Mouse (Mus musculus): ENCODE results near the gene Gnaq. TPM values are rescaled to one million over a fixed set of nuclear protein-coding genes. Genes with fewer than 3 reads are reported as not detected.
A peak's percentile ranks its signal among the peaks of the same experiment; 100 is the strongest.

Gnaq gene
- polyA plus RNA-seq, 1 experiment from 2014 or later: 60.5 TPM

GRCm38 (mm10) chr19:16384094-16384493, 251.5 kb downstream of the Gnaq start:
- 90% methylated on average over 6 of the region's 6 CpGs for WGBS (ENCODE audit: missing documents)
- H3K27ac ChIP-seq: no peak overlapping the region
- no peak overlapping the region for H3K4me3 ChIP-seq (ENCODE audit: inconsistent target)
- peaks cover 31% of the 10 kb centered on the region; the same call in 1 of the 2 replicates for H3K36me3 ChIP-seq (ENCODE audit: inconsistent target)
- peaks cover 14% of the 10 kb centered on the region; the same call in 1 of the 2 replicates for H3K79me2 ChIP-seq (ENCODE audit: inconsistent target)

- H3K36me3 ChIP-seq (ENCODE audit: inconsistent target): peaks cover 27% of the 10 kb centered on the region; the same call in 1 of the 2 replicates
- peaks cover 13% of the 10 kb centered on the region; the same call in 1 of the 2 replicates for H3K79me2 ChIP-seq (ENCODE audit: inconsistent target)
- no peak overlapping the region for H3K4me3 ChIP-seq (ENCODE audit: inconsistent target)
- H3K27ac ChIP-seq: no peak overlapping the region
- 96% methylated on average over 11 of the region's 11 CpGs for WGBS (ENCODE audit: missing documents)
Observed at GRCm38 (mm10) chr19:16384957-16385356, 252.3 kb downstream of the Gnaq start.

GRCm38 (mm10) chr19:16386514-16386913, 253.9 kb downstream of the Gnaq start:
- H3K79me2 ChIP-seq (ENCODE audit: inconsistent target): peaks cover under 1% of the 10 kb centered on the region; the same call in 1 of the 2 replicates
- H3K4me3 ChIP-seq (ENCODE audit: inconsistent target): no peak overlapping the region
- peaks cover 25% of the 10 kb centered on the region; the same call in 1 of the 2 replicates for H3K36me3 ChIP-seq (ENCODE audit: inconsistent target)
- H3K27ac ChIP-seq: peak overlapping the region; percentile 33
- 74% methylated on average over 6 of the region's 6 CpGs for WGBS (ENCODE audit: missing documents)

GRCm38 (mm10) chr19:16390192-16390795, 257.7 kb downstream of the Gnaq start:
- Histone ChIP-seq H3K36me3 (ENCODE audit: inconsistent target) (peaks cover 10% of the 10 kb centered on the region; the same call in 1 of the 2 replicates), H3K4me3 (ENCODE audit: inconsistent target) (no peak overlapping the region), H3K79me2 (ENCODE audit: inconsistent target) (no peaks in the 10 kb centered on the region), H3K27ac (no peak overlapping the region)
- WGBS (ENCODE audit: missing documents): 96% methylated on average over 6 of the region's 6 CpGs

GRCm38 (mm10) chr19:16394381-16394780, 261.8 kb downstream of the Gnaq start:
- no peak overlapping the region for H3K4me3 ChIP-seq (ENCODE audit: inconsistent target)
- 95% methylated on average over 5 of the region's 5 CpGs for WGBS (ENCODE audit: missing documents)
- no peaks in the 10 kb centered on the region for H3K79me2 ChIP-seq (ENCODE audit: inconsistent target)
- no peaks in the 10 kb centered on the region for H3K36me3 ChIP-seq (ENCODE audit: inconsistent target)
- no peak overlapping the region for H3K27ac ChIP-seq

- Histone ChIP-seq H3K36me3 (ENCODE audit: inconsistent target) (no peaks in the 10 kb centered on the region), H3K27ac (no peak overlapping the region), H3K79me2 (ENCODE audit: inconsistent target) (no peaks in the 10 kb centered on the region), H3K4me3 (ENCODE audit: inconsistent target) (no peak overlapping the region)
- 93% methylated on average over 6 of the region's 6 CpGs for WGBS (ENCODE audit: missing documents)
Observed at GRCm38 (mm10) chr19:16403101-16403500, 270.5 kb downstream of the Gnaq start.

GRCm38 (mm10) chr19:16407727-16408126, 275.1 kb downstream of the Gnaq start:
- no peaks in the 10 kb centered on the region for H3K36me3 ChIP-seq (ENCODE audit: inconsistent target)
- peak overlapping the region; percentile 79 for H3K27ac ChIP-seq
- H3K79me2 ChIP-seq (ENCODE audit: inconsistent target): no peaks in the 10 kb centered on the region
- 0% methylated on average over 1 of the region's 1 CpGs for WGBS (ENCODE audit: missing documents)
- H3K4me3 ChIP-seq (ENCODE audit: inconsistent target): no peak overlapping the region

GRCm38 (mm10) chr19:16411302-16411701, 278.7 kb downstream of the Gnaq start:
- no peaks in the 10 kb centered on the region for H3K36me3 ChIP-seq (ENCODE audit: inconsistent target)
- no peak overlapping the region for H3K4me3 ChIP-seq (ENCODE audit: inconsistent target)
- no peak overlapping the region for H3K27ac ChIP-seq

GRCm38 (mm10) chr19:16418086-16418663, 285.5 kb downstream of the Gnaq start:
- WGBS (ENCODE audit: missing documents): 94% methylated on average over 5 of the region's 5 CpGs
- Histone ChIP-seq H3K36me3 (ENCODE audit: inconsistent target) (no peaks in the 10 kb centered on the region), H3K79me2 (ENCODE audit: inconsistent target) (no peaks in the 10 kb centered on the region), H3K27ac (no peak overlapping the region), H3K4me3 (ENCODE audit: inconsistent target) (no peak overlapping the region)

More at GRCm38 (mm10) chr19:16411302-16411701, 278.7 kb downstream of the Gnaq start:
- H3K79me2 ChIP-seq (ENCODE audit: inconsistent target): no peaks in the 10 kb centered on the region

- no peaks in the 10 kb centered on the region for H3K36me3 ChIP-seq (ENCODE audit: inconsistent target)
- 87% methylated on average over 2 of the region's 2 CpGs for WGBS (ENCODE audit: missing documents)
- no peak overlapping the region for H3K27ac ChIP-seq
- no peaks in the 10 kb centered on the region for H3K79me2 ChIP-seq (ENCODE audit: inconsistent target)
- H3K4me3 ChIP-seq (ENCODE audit: inconsistent target): no peak overlapping the region
Observed at GRCm38 (mm10) chr19:16425596-16425995, 293.0 kb downstream of the Gnaq start.

GRCm38 (mm10) chr19:16431368-16431767, 298.7 kb downstream of the Gnaq start:
- H3K36me3 ChIP-seq (ENCODE audit: inconsistent target): no peaks in the 10 kb centered on the region
- no peak overlapping the region for H3K4me3 ChIP-seq (ENCODE audit: inconsistent target)
- WGBS (ENCODE audit: missing documents): 90% methylated on average over 8 of the region's 8 CpGs
- H3K27ac ChIP-seq: no peak overlapping the region
- no peaks in the 10 kb centered on the region for H3K79me2 ChIP-seq (ENCODE audit: inconsistent target)

GRCm38 (mm10) chr19:16434879-16435278, 302.2 kb downstream of the Gnaq start:
- peak overlapping the region; percentile 17; the same call in 1 of the 2 replicates for H3K4me3 ChIP-seq (ENCODE audit: inconsistent target)
- H3K79me2 ChIP-seq (ENCODE audit: inconsistent target): no peaks in the 10 kb centered on the region
- 3% methylated on average over 9 of the region's 9 CpGs for WGBS (ENCODE audit: missing documents)
- no peaks in the 10 kb centered on the region for H3K36me3 ChIP-seq (ENCODE audit: inconsistent target)
- H3K27ac ChIP-seq: no peak overlapping the region

- H3K27ac ChIP-seq: no peak within 1 kb of the TSS
- H3K4me3 ChIP-seq (ENCODE audit: inconsistent target): peak within 1 kb of the TSS; percentile 17; the same call in 1 of the 2 replicates
- no peaks in the 10 kb centered on the region for H3K79me2 ChIP-seq (ENCODE audit: inconsistent target)
- H3K36me3 ChIP-seq (ENCODE audit: inconsistent target): no peaks in the 10 kb centered on the region
- 3% methylated on average over 27 of the region's 27 CpGs for WGBS (ENCODE audit: missing documents)
Observed at GRCm38 (mm10) chr19:16435531-16436231, 303.1 kb downstream of the Gnaq start, which contains the start of gene Gna14. Gna14 (plus strand) TSS chr19:16435762.

- H3K27ac ChIP-seq: no peak overlapping the region
- peak overlapping the region; percentile 17; the same call in 1 of the 2 replicates for H3K4me3 ChIP-seq (ENCODE audit: inconsistent target)
- no peaks in the 10 kb centered on the region for H3K36me3 ChIP-seq (ENCODE audit: inconsistent target)
- WGBS (ENCODE audit: missing documents): 14% methylated on average over 61 of the region's 61 CpGs
- H3K79me2 ChIP-seq (ENCODE audit: inconsistent target): no peaks in the 10 kb centered on the region
Observed at GRCm38 (mm10) chr19:16436335-16437169, 303.9 kb downstream of the Gnaq start.
